Mouse (Mus musculus) heart, adult 2 months (tissue): Measurements from ENCODE around the gene Col13a1.

Experiments used
- CTCF ChIP-seq: fragments of 200-600 bp; IDR thresholded peaks from 2 replicates; pipeline ENCODE4 v1.8.1; 2022; ENCODE audit warnings: antibody characterized with exemption, mild to moderate bottlenecking, moderate library complexity
- POLR2A ChIP-seq: fragments of 200-500 bp; IDR thresholded peaks from 2 replicates; pipeline ENCODE4 v1.6.1; 2011; ENCODE audit warnings: mild to moderate bottlenecking, low read depth, low read length, control low read depth; ENCODE audit not compliant: insufficient read depth

- no peak for TF ChIP-seq CTCF
- no peak for TF ChIP-seq POLR2A
Measured at GRCm38 (mm10) chr10:61869796-61870195, 109.1 kb downstream of the Col13a1 start.
